Mouse (Mus musculus) liver, adult 2 months (tissue): ENCODE measurements around the gene Mtmr10.

Experiments used
- CTCF ChIP-seq: fragments of 200-500 bp; IDR thresholded peaks from 2 replicates; pipeline ENCODE4 v1.5.1; 2011; ENCODE audit warnings: low read depth, low read length, control low read depth
- POLR2A ChIP-seq: fragments of 200-500 bp; IDR thresholded peaks from 2 replicates; pipeline ENCODE4 v1.6.1; 2011; ENCODE audit warnings: low read length, control low read depth; ENCODE audit not compliant: insufficient read depth; ENCODE audit errors: extremely low read depth

DNA sequence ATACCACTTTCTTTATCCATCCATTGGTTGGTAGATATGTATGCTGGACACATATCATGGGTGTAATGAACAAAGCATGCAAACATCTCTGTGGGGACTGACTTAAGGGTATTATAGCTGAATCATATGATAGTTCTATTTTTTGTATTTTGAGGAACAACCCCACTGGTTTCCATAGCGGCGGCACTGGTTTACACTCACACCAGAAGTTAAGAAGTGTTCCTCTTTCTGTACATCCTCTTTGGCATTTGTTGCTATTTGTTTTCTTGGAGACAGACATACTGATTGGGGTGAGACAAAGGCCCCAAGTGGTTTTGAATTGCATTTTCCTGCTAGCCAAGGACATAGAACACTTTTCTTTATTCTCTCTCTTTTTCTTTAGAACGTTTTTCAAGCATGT, 7.9 kb upstream of the Mtmr10 start:
- no peak for TF ChIP-seq CTCF
- TF ChIP-seq POLR2A = no peak
